Mouse (Mus musculus): ENCODE measurements around the gene Gm9972. TPM values are rescaled to one million over a fixed set of nuclear protein-coding genes. Genes with fewer than 3 reads are reported as not detected.
A peak's percentile ranks its signal among the peaks of the same experiment; 100 is the strongest.

The Gm9972 gene
- not detected for total RNA-seq (2021)
- long read RNA-seq, experiment 1 = 0 reads
- long read RNA-seq, experiment 2 = 0 reads

DNA sequence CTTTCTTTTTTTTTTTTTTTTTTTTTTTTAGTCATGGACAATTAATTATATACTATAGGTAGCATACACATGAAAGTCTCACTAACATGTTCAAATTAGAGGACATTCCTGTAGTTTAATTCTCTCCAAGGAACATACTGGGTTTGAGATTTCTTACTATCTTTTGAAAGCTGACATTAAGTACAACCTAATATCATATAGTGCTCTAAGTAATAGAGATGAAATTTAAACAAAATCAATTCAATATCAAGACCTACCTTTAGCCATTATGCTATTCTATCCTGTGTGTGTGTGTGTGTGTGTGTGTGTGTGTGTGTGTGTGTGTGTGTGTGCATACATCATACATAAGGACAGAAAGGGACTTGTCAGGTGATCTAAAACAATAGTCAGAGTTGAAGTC, at the start of gene Gm9972:
TSS of gene Gm9972 (plus strand) at position 301 of the 400 bp plus-strand sequence.
- H3K4me3 ChIP-seq = no peak within 1 kb of the TSS
- H3K27ac ChIP-seq = no peak within 1 kb of the TSS
- DNase-seq (ENCODE audit: extremely low spot score in 1 of 2, low spot score in 2 of 2) = no peak
- intact Hi-C loops (cut with DNase I) = no loop called here
- TF ChIP-seq CTCF (IDR thresholded peaks at IDR 0.05) = no peak

DNA sequence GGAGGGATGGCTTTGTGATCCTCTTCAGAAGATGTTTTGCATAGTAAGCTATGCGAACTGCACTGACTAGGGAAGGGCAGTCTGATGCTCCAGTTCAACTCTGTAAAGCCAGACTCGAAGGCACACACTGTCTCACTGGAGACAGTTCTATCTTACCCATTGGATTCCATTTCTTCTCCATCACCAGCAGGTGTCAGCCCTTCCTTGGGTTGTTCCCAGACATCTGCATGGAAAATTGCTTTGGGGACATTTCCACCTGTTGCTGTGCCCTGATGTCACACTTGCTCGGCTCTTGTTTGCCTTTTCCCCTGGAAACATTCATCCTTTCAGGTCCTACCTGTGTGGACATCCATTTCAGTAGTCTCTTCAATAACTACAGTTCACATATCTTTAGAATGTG, 36.4 kb upstream of the Gm9972 start:
- intact Hi-C loops (cut with DNase I) = loop anchor here (1.0 to 5.0 kb wide), 2 partner anchors 265 to 348 kb away; no protein-coding TSS in a partner anchor

DNA sequence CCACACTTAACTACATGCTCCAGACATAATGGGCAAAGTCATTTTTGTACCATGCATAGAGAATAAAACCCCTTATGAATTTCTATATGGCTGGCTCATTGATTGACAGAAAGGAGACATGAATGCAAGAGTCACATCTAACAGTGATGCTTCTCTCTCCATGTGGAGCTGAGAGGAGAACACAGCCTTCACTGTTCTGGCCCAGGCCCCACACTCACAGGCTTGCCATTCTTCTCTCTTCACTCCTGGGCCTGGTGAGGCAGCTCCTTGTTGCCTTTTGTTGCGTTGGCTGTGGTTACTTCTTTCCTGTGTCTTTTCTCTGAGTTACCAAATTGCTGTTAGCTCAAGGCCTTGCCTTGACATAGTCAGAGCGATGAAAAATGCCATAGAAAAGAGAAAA, 23.6 kb upstream of the Gm9972 start:
- H3K27ac ChIP-seq = no peak overlapping the region

More for the DNA sequence above, 36.4 kb upstream of the Gm9972 start:
- TF ChIP-seq CTCF (IDR thresholded peaks at IDR 0.05) = peak; percentile 64
- peak; percentile 17 to 28 for DNase-seq (ENCODE audit: extremely low spot score in 1 of 2, low spot score in 2 of 2)
- Histone ChIP-seq H3K4me3 (no peak overlapping the region), H3K27ac (no peak overlapping the region)

DNA sequence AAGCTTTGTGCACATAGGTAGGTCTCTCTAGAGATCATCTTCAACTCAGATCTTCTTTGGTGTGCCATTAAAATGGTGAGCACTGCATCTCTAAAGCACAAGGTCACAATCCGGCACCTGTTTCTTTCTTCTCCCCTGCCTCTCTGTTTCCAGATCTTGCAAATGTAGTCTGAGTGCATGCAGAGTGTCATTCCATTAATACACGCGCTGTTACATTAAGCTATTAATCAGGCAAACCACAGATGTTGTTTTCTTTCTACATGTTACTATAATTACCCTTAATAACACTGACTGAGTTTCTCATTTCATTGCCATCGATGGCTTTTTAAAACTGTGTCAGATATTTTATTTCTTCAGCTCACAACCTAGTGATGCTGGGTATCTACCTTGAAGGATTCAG, 22.6 kb upstream of the Gm9972 start:
- TF ChIP-seq CTCF (IDR thresholded peaks at IDR 0.05) = no peak
- no peak for DNase-seq (ENCODE audit: extremely low spot score in 1 of 2, low spot score in 2 of 2)
- Histone ChIP-seq H3K4me3 (no peak overlapping the region), H3K27ac (no peak overlapping the region)
- intact Hi-C loops (cut with DNase I) = no loop called here

More for the DNA sequence above, 23.6 kb upstream of the Gm9972 start:
- intact Hi-C loops (cut with DNase I) = no loop called here
- no peak for DNase-seq (ENCODE audit: extremely low spot score in 1 of 2, low spot score in 2 of 2)
- no peak for TF ChIP-seq CTCF (IDR thresholded peaks at IDR 0.05)
- no peak overlapping the region for H3K4me3 ChIP-seq

DNA sequence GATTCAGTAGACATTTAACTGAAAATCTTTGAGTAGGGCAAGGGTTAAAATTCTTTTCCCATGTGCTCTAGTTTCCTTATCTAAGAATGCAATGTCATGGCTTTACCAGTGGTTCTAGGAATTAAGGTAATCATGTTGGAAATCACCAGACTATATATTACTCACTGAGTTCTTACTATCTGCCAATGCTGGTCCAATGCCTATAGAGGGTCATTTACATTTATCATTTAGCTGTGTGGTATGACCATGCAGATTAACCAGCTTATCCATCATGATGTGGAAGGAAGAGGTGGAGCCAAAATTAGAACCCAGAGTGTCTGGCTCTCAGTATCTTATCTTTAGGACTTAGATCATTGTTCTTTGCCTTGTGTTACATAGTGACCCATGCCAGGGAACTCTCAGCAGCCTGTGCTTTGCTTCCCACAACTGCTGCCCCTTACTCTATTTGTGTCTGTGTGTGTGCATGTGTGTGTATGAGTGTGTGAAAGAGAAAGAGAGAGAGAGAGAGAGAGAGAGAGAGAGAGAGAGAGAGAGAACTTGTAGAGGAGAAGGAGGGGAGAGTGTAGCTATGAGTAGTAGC, 12.3 kb upstream of the Gm9972 start:
- no peak for TF ChIP-seq CTCF (IDR thresholded peaks at IDR 0.05)
- Histone ChIP-seq H3K27ac (no peak overlapping the region), H3K4me3 (no peak overlapping the region)
- DNase-seq (ENCODE audit: extremely low spot score in 1 of 2, low spot score in 2 of 2) = no peak
- intact Hi-C loops (cut with DNase I) = no loop called here

DNA sequence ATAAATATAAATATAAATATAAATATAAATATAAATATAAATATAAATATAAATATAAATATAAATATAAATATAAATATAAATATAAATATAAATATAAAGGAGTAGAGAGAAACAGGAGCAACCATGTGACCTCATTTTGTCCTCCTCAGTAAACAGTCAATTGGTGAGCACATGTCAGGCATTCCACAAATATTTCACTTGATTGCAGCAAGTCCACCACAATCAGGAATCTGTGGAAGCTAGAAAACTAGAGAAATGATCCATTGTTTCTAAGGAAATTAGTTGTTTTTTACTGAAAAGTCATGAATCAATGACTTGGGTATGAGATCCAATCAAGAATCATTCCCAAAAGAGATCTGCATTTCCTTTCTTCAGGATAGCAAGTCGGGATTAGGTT, 5.7 kb upstream of the Gm9972 start:
- intact Hi-C loops (cut with DNase I) = no loop called here
- TF ChIP-seq CTCF (IDR thresholded peaks at IDR 0.05) = no peak
- DNase-seq (ENCODE audit: extremely low spot score in 1 of 2, low spot score in 2 of 2) = no peak
- H3K27ac ChIP-seq = no peak overlapping the region
- H3K4me3 ChIP-seq = no peak overlapping the region

DNA sequence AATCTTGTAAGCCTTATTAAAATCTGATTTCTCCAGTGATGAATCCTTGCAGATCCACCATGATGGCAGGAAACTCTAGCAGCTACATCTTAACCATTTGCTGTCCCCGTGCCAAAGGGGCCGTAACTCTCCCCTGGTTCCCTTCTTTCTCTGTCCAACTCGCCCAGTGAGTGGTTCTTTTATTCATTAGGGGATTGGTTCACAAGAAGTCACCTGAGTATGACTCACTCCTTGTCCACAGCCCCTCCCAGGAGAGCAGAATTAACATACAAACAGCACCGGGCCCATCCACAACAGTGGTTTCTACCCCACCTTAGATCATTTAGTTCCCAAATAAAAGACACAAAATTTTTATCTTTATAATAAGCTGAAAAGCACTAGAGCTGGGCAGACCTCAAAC, 3.4 kb upstream of the Gm9972 start:
- no peak for TF ChIP-seq CTCF (IDR thresholded peaks at IDR 0.05)
- intact Hi-C loops (cut with DNase I) = no loop called here
- Histone ChIP-seq H3K27ac (no peak overlapping the region), H3K4me3 (no peak overlapping the region)
- DNase-seq (ENCODE audit: extremely low spot score in 1 of 2, low spot score in 2 of 2) = no peak

DNA sequence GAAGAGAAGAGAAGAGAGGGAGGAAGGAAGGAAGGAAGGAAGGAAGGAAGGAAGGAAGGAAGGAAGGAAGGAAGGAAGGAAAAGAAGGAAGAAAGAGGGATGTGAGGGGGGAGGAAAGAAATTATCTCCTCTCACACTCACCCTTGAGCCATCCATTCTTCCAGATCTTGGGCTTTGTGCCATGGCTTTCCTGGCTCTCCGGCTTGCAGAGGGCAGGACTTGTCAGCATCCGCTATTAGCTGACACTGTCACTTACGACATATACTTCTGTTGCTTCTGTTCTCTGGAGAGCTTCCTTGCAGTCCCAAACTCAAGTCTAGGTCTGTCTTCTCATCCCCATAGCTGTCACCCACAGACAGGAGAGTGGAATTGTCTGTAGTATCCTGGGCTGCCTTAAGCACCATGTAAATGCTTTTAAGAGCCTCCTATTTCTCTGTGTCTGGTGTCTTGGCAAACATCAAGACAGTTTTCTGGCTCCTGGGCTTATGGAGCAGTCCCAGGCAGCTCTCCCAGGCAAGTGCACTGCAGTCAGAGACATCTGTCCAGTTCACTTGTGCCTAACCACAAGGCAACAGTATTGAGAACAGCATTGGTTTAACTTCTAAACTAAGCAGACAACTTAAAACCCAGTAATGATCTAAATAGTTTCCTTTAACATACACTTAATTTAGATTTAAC, 10.5 kb downstream of the Gm9972 start:
- Histone ChIP-seq H3K4me3 (no peak overlapping the region), H3K27ac (no peak overlapping the region)
- no peak for DNase-seq (ENCODE audit: extremely low spot score in 1 of 2, low spot score in 2 of 2)
- intact Hi-C loops (cut with DNase I) = no loop called here
- no peak for TF ChIP-seq CTCF (IDR thresholded peaks at IDR 0.05)

DNA sequence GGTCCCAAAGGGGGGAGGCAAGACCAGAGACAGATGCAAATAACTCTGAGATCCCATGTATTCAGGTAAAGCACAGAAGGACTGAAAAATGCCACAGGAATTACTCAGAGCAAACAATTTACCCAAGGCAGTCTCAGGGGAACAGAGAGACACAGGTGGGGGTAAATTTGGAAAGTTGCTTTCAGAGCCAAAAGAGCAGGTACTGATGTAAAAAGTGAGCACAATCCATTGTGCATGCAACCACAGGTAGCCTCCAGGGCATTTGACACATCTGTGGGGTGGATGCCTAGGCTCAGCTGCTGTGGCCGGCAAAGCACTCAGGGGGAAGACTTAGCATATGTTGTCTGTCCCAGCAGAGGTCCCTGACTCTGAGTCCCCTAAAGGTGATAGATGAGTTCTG, 13.8 kb downstream of the Gm9972 start:
- intact Hi-C loops (cut with DNase I) = no loop called here
- DNase-seq (ENCODE audit: extremely low spot score in 1 of 2, low spot score in 2 of 2) = no peak
- no peak for TF ChIP-seq CTCF (IDR thresholded peaks at IDR 0.05)
- Histone ChIP-seq H3K4me3 (no peak overlapping the region), H3K27ac (no peak overlapping the region)

DNA sequence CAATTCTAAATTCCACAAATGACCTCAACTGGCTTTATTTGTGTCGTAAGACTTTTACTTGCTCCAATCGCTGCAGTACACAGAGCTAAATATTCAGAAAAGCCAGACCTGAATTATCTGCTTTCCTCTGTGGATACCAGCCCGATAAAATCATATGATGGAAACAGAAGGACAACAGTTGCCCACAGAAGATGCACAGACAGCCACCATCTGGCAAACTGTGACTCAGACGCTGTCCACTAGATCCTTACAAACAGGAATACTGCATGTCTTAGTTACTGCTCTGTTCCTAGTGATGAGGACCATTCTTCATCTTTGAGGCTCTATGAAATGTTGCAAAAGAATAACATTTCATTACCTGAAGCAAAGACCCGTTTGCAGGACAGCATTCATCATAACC, 19.4 kb downstream of the Gm9972 start:
- peak in 1 of 2 experiments; percentile 21 for DNase-seq (ENCODE audit: extremely low spot score in 1 of 2, low spot score in 2 of 2)
- intact Hi-C loops (cut with DNase I) = loop anchor here (2.0 kb wide), 1 partner anchor 38 kb away; no protein-coding TSS in a partner anchor
- no peak overlapping the region for H3K4me3 ChIP-seq
- TF ChIP-seq CTCF (IDR thresholded peaks at IDR 0.05) = no peak
- H3K27ac ChIP-seq = no peak overlapping the region

DNA sequence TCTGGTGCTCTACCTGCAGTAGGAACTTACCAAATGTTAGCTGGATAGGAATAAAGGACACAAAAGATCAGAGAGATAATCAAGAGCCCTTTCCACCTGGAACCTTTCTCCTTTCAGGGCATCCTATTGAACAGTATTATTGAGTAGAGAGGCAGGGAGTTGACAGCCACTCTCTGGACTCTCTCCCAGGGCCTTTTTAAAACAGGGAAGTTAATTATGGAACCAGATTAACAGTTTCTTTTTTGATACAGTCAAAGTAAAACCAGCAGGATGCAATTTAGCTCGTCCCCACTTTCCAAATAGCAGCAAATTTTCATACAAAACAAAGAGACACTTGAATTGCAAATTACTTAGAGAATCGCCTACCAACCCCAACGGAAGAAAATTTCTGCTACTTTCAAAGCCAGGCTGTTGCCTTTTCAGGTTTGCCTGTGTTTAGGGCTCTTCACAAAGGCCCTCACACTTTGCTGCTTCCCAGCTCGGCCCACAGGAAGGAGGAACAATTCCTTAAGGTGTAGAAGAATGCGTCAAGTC, 24.0 kb downstream of the Gm9972 start:
- no peak overlapping the region for H3K4me3 ChIP-seq
- peak overlapping the region; percentile 54 for H3K27ac ChIP-seq
- intact Hi-C loops (cut with DNase I) = no loop called here
- no peak for TF ChIP-seq CTCF (IDR thresholded peaks at IDR 0.05)
- DNase-seq (ENCODE audit: extremely low spot score in 1 of 2, low spot score in 2 of 2) = peak; percentile 8 to 13

DNA sequence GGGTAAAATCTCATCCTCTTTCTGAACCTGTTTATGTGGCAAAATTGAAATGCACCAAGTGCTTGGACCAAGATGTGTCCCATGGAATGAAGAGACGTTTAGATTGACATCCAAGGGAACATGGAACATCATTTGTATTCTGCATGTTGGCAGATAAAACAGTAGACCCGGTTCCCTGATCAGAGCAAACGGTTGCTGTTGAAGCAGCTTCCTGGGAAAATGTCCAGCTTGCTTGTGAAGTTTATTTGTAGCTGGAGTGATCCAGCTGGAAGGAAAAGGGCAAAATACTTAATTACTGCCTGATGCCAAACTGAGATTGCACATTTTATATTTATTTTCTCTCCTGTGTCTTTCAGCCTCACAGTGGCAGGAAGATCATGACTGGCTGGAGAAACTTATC, 26.7 kb downstream of the Gm9972 start:
- intact Hi-C loops (cut with DNase I) = no loop called here
- TF ChIP-seq CTCF (IDR thresholded peaks at IDR 0.05) = no peak
- Histone ChIP-seq H3K4me3 (no peak overlapping the region), H3K27ac (no peak overlapping the region)
- DNase-seq (ENCODE audit: extremely low spot score in 1 of 2, low spot score in 2 of 2) = no peak

Data from left cerebral cortex, adult 2 months (tissue).